In genomic region chr6:99171901-99172588, GRCm38 (mm10) we compare ENCODE assay signal across 9 mouse cellular contexts.
DNase-seq lines count a peak whose midpoint lies in the region; ATAC-seq and TF ChIP-seq lines count a peak whose summit lies in the region.
"Had no signal": no experiment of that assay in that cellular context is flagged by ENCODE, and none has a peak within 500 bp of the region (broad histone marks: within the 10 kb centered on the region; RNA-seq: fewer than 3 reads in every experiment).

No protein-coding gene starts in this region.

- no peak for TF ChIP-seq CTCF in liver, postnatal 0 days (IDR thresholded peaks at IDR 0.05; ENCODE audit: low read depth)

- TF ChIP-seq EP300 in liver, postnatal 0 days (IDR thresholded peaks at IDR 0.05; ENCODE audit: low read depth): no peak

- H3K4me3 ChIP-seq in midbrain, embryonic 11.5 days (ENCODE audit: low read depth, low read length): no peak overlapping the region
- H3K4me3 ChIP-seq in midbrain, embryonic 13.5 days (replicated peaks): no peak overlapping the region
- no peak overlapping the region for H3K4me3 ChIP-seq in heart, embryonic 12.5 days
- H3K4me3 ChIP-seq in liver, postnatal 0 days (ENCODE audit: low read depth, low read length): peak overlapping the region; percentile 20; the same call in 1 of the 2 replicates
- H3K4me3 ChIP-seq in stomach, embryonic 16.5 days (replicated peaks; ENCODE audit: low read length): peak overlapping the region; percentile 10
- H3K4me3 ChIP-seq in forebrain, embryonic 15.5 days: no peak overlapping the region
- H3K4me3 ChIP-seq: limb, embryonic 12.5 days had no signal

- H3K4me2 ChIP-seq in midbrain, embryonic 11.5 days: no peak overlapping the region
- no peak overlapping the region for H3K4me2 ChIP-seq in midbrain, embryonic 13.5 days (replicated peaks)
- peak overlapping the region; percentile 50; the same call in 1 of the 2 replicates for H3K4me2 ChIP-seq in heart, embryonic 12.5 days
- H3K4me2 ChIP-seq in liver, postnatal 0 days (ENCODE audit: low read depth, low read length): peak overlapping the region; percentile 57
- H3K4me2 ChIP-seq in stomach, embryonic 16.5 days (ENCODE audit: low read depth, low read length): peak overlapping the region; percentile 33
- no peak overlapping the region for H3K4me2 ChIP-seq in forebrain, embryonic 15.5 days (replicated peaks)
- H3K4me2 ChIP-seq: limb, embryonic 12.5 days had no signal

- ATAC-seq in midbrain, embryonic 11.5 days (ENCODE audit: low FRiP score): no peak
- ATAC-seq in midbrain, embryonic 13.5 days: no peak
- peak; percentile 34; the same call in 1 of the 2 replicates for ATAC-seq in heart, embryonic 12.5 days (ENCODE audit: insufficient number of reproducible peaks, low FRiP score)
- ATAC-seq in liver, postnatal 0 days: 0 out of 2 replicates have a peak, but pooled peaks have one; percentile 9
- ATAC-seq in stomach, embryonic 16.5 days (ENCODE audit: insufficient read depth, low FRiP score): peak; percentile 45; the same call in 1 of the 2 replicates
- no peak for ATAC-seq in forebrain, embryonic 15.5 days (replicated peaks)

- no peaks in the 10 kb centered on the region for H3K27me3 ChIP-seq in midbrain, embryonic 11.5 days (ENCODE audit: control insufficient read depth, insufficient read depth, low read length)
- H3K27me3 ChIP-seq in midbrain, embryonic 13.5 days: no peaks in the 10 kb centered on the region
- H3K27me3 ChIP-seq in heart, embryonic 12.5 days (replicated peaks): no peaks in the 10 kb centered on the region
- H3K27me3 ChIP-seq in liver, postnatal 0 days (ENCODE audit: insufficient read depth, low read length): no peaks in the 10 kb centered on the region
- no peaks in the 10 kb centered on the region for H3K27me3 ChIP-seq in stomach, embryonic 16.5 days (ENCODE audit: control insufficient read depth, insufficient read depth, low read length)
- H3K27me3 ChIP-seq in forebrain, embryonic 15.5 days: no peaks in the 10 kb centered on the region
- H3K27me3 ChIP-seq: limb, embryonic 12.5 days had no signal

- intact Hi-C loops in gastrocnemius, postnatal 36 days (cut with DNase I): no loop called here

- H3K9ac ChIP-seq in midbrain, embryonic 11.5 days (ENCODE audit: low read length): no peak overlapping the region
- H3K9ac ChIP-seq in midbrain, embryonic 13.5 days (replicated peaks): no peak overlapping the region
- no peak overlapping the region for H3K9ac ChIP-seq in heart, embryonic 12.5 days
- peak overlapping the region; percentile 59 for H3K9ac ChIP-seq in liver, postnatal 0 days (replicated peaks)
- peak overlapping the region; percentile 1; the same call in 1 of the 2 replicates for H3K9ac ChIP-seq in stomach, embryonic 16.5 days (ENCODE audit: low read length)
- H3K9ac ChIP-seq in forebrain, embryonic 15.5 days (replicated peaks): no peak overlapping the region
- H3K9ac ChIP-seq: limb, embryonic 12.5 days had no signal

- H3K36me3 ChIP-seq in midbrain, embryonic 11.5 days (ENCODE audit: control insufficient read depth, insufficient read depth, low read length): no peaks in the 10 kb centered on the region
- no peaks in the 10 kb centered on the region for H3K36me3 ChIP-seq in midbrain, embryonic 13.5 days
- H3K36me3 ChIP-seq in heart, embryonic 12.5 days: no peaks in the 10 kb centered on the region
- no peaks in the 10 kb centered on the region for H3K36me3 ChIP-seq in liver, postnatal 0 days (replicated peaks; ENCODE audit: insufficient read depth, low read length)
- no peaks in the 10 kb centered on the region for H3K36me3 ChIP-seq in stomach, embryonic 16.5 days (ENCODE audit: control insufficient read depth, insufficient read depth, low read length)
- H3K36me3 ChIP-seq in forebrain, embryonic 15.5 days: no peaks in the 10 kb centered on the region
- H3K36me3 ChIP-seq: limb, embryonic 12.5 days had no signal

- no peaks in the 10 kb centered on the region for H3K9me3 ChIP-seq in midbrain, embryonic 11.5 days (ENCODE audit: control insufficient read depth, low read length)
- no peaks in the 10 kb centered on the region for H3K9me3 ChIP-seq in midbrain, embryonic 13.5 days
- H3K9me3 ChIP-seq in heart, embryonic 12.5 days (replicated peaks): no peaks in the 10 kb centered on the region
- H3K9me3 ChIP-seq in liver, postnatal 0 days (ENCODE audit: low read length): no peaks in the 10 kb centered on the region
- H3K9me3 ChIP-seq in stomach, embryonic 16.5 days (replicated peaks; ENCODE audit: control insufficient read depth, low read length): no peaks in the 10 kb centered on the region
- H3K9me3 ChIP-seq in forebrain, embryonic 15.5 days: no peaks in the 10 kb centered on the region
- H3K9me3 ChIP-seq: limb, embryonic 12.5 days had no signal

- no peaks in the 10 kb centered on the region for H3K4me1 ChIP-seq in midbrain, embryonic 11.5 days (ENCODE audit: control insufficient read depth, insufficient read depth, low read length)
- 0 out of 2 replicates have a peak, but pooled peaks cover 7% of the 10 kb centered on the region for H3K4me1 ChIP-seq in midbrain, embryonic 13.5 days (replicated peaks)
- peaks cover 50% of the 10 kb centered on the region for H3K4me1 ChIP-seq in heart, embryonic 12.5 days (replicated peaks)
- H3K4me1 ChIP-seq in liver, postnatal 0 days (ENCODE audit: insufficient read depth): peaks cover 32% of the 10 kb centered on the region
- peaks cover 26% of the 10 kb centered on the region for H3K4me1 ChIP-seq in stomach, embryonic 16.5 days (ENCODE audit: control insufficient read depth, insufficient read depth, low read length)
- 0 out of 2 replicates have a peak, but pooled peaks cover 6% of the 10 kb centered on the region for H3K4me1 ChIP-seq in forebrain, embryonic 15.5 days

- WGBS in midbrain, embryonic 11.5 days: 91% methylated on average over 8 of the region's 8 CpGs
- 85% methylated on average over 8 of the region's 8 CpGs for WGBS in midbrain, embryonic 13.5 days
- 57% methylated on average over 8 of the region's 8 CpGs for WGBS in heart, embryonic 12.5 days
- 45% methylated on average over 8 of the region's 8 CpGs for WGBS in liver, postnatal 0 days (ENCODE audit: insufficient replicate concordance)
- WGBS in stomach, embryonic 16.5 days: 54% methylated on average over 8 of the region's 8 CpGs
- WGBS in forebrain, embryonic 15.5 days: 66% methylated on average over 8 of the region's 8 CpGs

- no peak overlapping the region for H3K27ac ChIP-seq in midbrain, embryonic 11.5 days (ENCODE audit: low read depth, low read length)
- no peak overlapping the region for H3K27ac ChIP-seq in midbrain, embryonic 13.5 days
- H3K27ac ChIP-seq in heart, embryonic 12.5 days (ENCODE audit: poor library complexity, severe bottlenecking): peak overlapping the region; percentile 65
- H3K27ac ChIP-seq in liver, postnatal 0 days (ENCODE audit: low read depth): peak overlapping the region; percentile 94
- H3K27ac ChIP-seq in stomach, embryonic 16.5 days (ENCODE audit: low read length): peak overlapping the region; percentile 90
- no peak overlapping the region for H3K27ac ChIP-seq in forebrain, embryonic 15.5 days (replicated peaks)
- H3K27ac ChIP-seq: limb, embryonic 12.5 days had no signal

- peak; percentile 39 for DNase-seq in midbrain, embryonic 11.5 days (ENCODE audit: low spot score, missing footprints)
- peak; percentile 36 for DNase-seq in liver, postnatal 0 days
- no peak for DNase-seq in urinary bladder, postnatal 4 days (ENCODE audit: low spot score in 2 of 2)
- DNase-seq in gastrocnemius, postnatal 36 days: no peak

Comparison
In these comparisons a context has a peak if more than half of its experiments do, and no peak if none do; other contexts are left out.
1. ATAC-seq: peak in heart, embryonic 12.5 days (single experiment), liver, postnatal 0 days (single experiment) and stomach, embryonic 16.5 days (single experiment); none in midbrain, embryonic 11.5 days (single experiment), midbrain, embryonic 13.5 days (single experiment) and forebrain, embryonic 15.5 days (single experiment).
2. DNase-seq: peak in midbrain, embryonic 11.5 days (single experiment) and liver, postnatal 0 days (single experiment); none in urinary bladder, postnatal 4 days (0 of 2) and gastrocnemius, postnatal 36 days (0 of 2).
3. H3K27ac ChIP-seq: peak in heart, embryonic 12.5 days (single experiment), liver, postnatal 0 days (single experiment) and stomach, embryonic 16.5 days (single experiment); none in midbrain, embryonic 11.5 days (single experiment), midbrain, embryonic 13.5 days (single experiment) and forebrain, embryonic 15.5 days (single experiment).
4. H3K4me2 ChIP-seq: peak in heart, embryonic 12.5 days (single experiment), liver, postnatal 0 days (single experiment) and stomach, embryonic 16.5 days (single experiment); none in midbrain, embryonic 11.5 days (single experiment), midbrain, embryonic 13.5 days (single experiment) and forebrain, embryonic 15.5 days (single experiment).
5. H3K4me3 ChIP-seq: peak in liver, postnatal 0 days (single experiment) and stomach, embryonic 16.5 days (single experiment); none in midbrain, embryonic 11.5 days (single experiment), midbrain, embryonic 13.5 days (single experiment), heart, embryonic 12.5 days (single experiment) and forebrain, embryonic 15.5 days (single experiment).
6. H3K9ac ChIP-seq: peak in liver, postnatal 0 days (single experiment) and stomach, embryonic 16.5 days (single experiment); none in midbrain, embryonic 11.5 days (single experiment), midbrain, embryonic 13.5 days (single experiment), heart, embryonic 12.5 days (single experiment) and forebrain, embryonic 15.5 days (single experiment).